Mouse (Mus musculus) liver, embryonic 13.5 days (tissue): ENCODE measurements around the gene Hexb. TPM values are rescaled to one million over a fixed set of nuclear protein-coding genes. Genes with fewer than 3 reads are reported as not detected.

Experiments
- polyA plus RNA-seq: library from polyadenylated mRNA; unstranded; fragments of >200 nt; fragmentation: Nextera tagmentation; extraction: Ambion mirVana; gene quantifications from 2 replicates; pipeline ENCODE4 v1.2.1, GENCODE M21; 2015

Hexb gene
- polyA plus RNA-seq, 1 experiment from 2014 or later: 16.0 TPM

Other genes starting within 250 kb of the Hexb start
- not detected in 2 replicates for gene 1700029F12Rik, start 164.0 kb downstream of the Hexb start, polyA plus RNA-seq
- 2.1 and 2.3 TPM in 2 replicates for gene Fam169a, start 131.1 kb downstream of the Hexb start, polyA plus RNA-seq
- 0.79 and 0.97 TPM in 2 replicates for gene Gm6169, start 99.1 kb downstream of the Hexb start, polyA plus RNA-seq
- gene Gfm2, start 60.4 kb downstream of the Hexb start, polyA plus RNA-seq: 21.4 and 24.6 TPM in 2 replicates
- 38.2 and 43.6 TPM in 2 replicates for gene Nsa2, start 60.4 kb downstream of the Hexb start, polyA plus RNA-seq
- gene Enc1, start 42.7 kb upstream of the Hexb start, polyA plus RNA-seq: 0.75 and 0.81 TPM in 2 replicates